Mouse (Mus musculus): ENCODE data around the gene Cuedc2.

The Cuedc2 gene

DNA sequence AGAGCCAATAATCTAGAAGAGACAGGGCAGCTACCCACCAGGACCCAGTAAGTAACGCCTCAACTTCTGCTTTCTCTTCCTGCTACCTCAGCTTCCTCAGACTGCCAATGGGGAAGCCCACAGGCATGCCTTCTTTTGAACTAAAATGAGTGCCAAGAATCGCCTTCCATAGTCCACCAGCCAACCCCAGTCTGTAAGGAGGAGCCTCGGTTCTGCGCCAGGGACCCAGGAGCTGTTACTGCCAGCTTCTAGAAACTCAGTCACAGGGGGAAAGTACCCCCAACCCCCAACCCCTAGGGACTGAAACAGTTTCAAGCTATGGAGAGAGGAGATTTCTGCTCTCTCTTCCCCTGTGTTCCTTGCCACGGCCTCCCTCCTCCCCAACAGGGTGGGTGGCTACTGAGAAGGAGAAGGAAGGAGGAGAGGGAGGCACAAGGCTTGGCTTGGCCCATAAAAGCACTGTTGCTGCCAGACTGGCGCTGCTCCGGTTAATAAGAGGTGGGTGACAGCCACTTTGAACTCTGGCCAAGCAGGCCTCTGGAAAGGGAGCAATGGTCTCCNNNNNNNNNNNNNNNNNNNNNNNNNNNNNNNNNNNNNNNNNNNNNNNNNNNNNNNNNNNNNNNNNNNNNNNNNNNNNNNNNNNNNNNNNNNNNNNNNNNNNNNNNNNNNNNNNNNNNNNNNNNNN is 927 bp upstream of the Cuedc2 start:
- DNase-seq (ENCODE audit: low spot score in 2 of 2): no peak

DNA sequence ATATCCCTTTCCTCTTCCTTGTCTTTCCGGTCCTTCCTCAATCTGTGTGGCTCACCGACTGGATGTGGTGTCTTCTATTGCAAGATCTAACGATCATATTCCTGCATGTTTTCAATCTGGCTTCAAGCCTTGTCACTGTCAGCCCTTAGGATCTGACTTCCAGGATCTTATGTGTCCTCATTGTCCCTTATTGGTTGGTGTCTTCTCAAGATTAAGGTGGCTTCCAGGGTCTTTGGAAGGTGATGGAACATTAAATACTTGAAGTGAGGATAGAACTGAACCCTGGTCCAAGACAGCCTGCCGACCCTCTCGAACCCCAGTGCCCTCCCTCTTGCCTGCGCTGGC is 412 bp upstream of the Cuedc2 start:
- DNase-seq (ENCODE audit: low spot score in 2 of 2): no peak

DNA sequence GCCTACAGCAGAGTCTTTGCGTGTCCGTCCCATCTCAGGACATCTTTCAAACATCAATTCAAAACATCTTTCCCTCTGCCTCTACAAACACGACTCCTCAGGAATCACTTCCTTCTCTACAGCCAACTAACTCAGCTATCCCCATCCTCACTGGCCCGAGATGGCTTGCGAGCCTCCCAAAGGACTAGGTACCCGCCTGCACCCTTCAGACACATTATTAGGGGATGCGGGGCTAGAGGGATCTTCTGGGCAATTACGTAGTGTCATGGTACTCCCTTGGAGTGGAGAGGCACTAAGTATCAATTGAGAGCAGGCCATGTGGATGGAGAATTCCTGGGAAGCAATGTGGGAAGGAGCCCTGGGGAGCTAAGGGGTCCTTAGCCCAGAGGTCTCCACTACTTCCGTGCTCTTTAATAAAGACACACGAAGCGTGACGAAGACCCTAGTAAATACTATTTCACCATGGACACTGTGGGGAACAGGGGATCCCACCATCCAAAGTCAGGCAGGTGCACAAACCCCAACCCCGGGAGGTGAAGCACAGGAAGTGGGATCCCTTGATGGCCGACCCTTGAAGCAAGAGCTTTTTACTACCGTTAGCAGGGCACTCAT is 677 bp downstream of the Cuedc2 start:
- DNase-seq (ENCODE audit: low spot score in 2 of 2): no peak

DNA sequence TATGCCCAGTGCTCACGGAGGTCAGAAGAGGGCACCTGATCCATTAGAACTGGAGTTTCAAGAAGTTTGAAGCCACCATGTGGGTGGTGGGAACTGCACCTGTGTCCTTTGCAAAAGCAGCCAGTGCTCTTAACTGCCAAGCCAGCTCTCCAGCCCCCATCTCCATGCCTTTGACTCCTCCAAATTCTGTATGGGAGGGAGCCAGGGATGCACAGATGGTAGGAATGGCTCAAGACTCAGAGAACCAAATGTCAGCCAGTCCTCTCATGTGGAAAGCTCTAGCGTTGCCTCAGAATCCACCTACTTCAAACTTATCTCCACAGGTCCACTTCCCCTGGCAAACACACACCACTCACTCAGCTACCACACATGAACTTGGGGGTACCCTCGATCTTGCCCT is 4.6 kb downstream of the Cuedc2 start:
- no peak for DNase-seq (ENCODE audit: low spot score in 2 of 2)

DNA sequence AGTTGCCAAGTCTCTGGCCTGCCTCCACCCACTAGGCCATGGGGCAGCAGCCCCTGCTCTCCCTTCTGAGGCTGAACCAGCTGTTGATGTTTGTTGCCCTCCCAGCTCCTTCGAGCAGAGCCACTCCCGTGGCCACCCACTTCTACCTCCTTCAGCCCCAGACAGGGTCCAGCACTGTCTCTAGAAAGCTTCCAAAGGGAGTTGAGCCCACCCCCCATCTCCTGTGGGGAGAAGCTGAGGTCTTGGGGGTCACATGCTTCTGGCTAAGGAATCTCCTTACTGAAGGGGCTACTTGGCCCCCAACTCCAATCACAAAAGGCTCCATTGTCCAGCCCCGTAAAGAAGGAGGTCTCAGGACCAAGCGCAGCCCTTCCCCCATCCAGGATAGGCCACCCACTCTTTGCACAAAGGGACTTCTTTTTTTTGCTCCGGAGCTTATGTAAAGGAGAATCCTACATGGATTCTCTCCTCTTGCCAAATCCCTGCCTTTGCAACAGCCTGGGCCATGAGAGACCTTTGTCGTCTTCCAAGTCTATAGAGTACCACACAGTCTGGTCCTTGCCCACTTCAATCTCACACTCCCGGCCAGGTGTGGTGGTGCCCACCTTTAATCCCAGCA is 5.7 kb downstream of the Cuedc2 start:
- no peak for DNase-seq (ENCODE audit: low spot score in 2 of 2)

DNA sequence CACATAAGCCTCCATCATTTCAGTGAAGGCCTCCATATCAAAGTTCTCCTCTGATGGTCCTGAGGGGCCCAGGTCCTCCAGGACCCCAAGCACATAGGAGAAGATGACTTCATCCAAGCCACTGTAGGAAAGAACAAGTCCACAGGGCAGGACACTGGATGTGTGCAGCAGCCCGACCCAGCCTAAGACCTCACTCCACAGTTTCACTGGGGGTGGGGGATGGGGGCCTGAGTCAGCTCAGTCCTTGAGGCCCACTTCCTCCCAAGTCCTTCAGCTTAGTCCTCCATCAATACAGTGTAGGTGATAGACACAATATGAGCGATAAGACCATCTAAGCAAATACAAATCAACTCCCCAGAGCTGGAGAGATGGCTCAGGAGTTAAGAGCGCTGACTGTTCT is 6.6 kb downstream of the Cuedc2 start:
- DNase-seq (ENCODE audit: low spot score in 2 of 2): no peak

DNA sequence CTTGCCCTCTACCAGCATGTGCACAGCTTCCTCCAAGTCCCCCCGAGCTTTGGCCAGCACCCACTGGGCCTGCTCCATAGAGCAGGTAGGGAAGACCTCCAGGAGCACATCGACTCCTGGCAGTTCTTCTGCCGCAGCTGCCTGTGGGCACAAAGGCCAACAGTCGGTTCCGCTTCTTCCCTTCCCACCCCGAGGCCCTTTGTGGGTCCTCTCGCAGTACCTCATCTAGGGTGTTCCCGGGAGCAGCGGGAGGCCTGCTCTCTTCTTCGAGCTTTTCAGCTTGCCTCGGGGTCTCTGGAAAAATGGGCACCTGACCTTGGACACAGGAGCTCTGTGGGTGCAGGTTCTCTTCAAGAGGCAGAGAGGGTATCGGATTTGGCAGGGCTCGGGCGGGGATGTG is 7.2 kb downstream of the Cuedc2 start:
- DNase-seq (ENCODE audit: low spot score in 2 of 2): no peak

DNA sequence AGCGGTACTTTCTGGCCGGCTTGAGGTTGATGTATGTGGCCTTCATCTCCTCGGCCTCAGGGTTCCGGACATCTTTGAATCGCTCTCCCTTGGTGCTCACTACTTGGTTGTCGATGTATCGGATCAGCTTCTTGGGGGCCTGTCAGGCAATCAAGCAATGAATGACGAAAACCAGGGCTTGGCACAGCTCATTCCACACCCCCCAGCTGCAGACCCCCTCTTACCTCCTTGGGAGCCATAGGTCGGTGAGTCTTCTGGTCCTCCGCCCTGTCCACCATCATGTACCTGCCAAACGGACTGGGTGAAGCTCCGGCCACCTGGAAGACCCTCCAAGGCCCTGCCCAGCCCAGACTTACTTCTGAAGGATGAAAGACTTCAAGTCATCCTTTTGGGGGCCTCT is 7.8 kb downstream of the Cuedc2 start:
- no peak for DNase-seq (ENCODE audit: low spot score in 2 of 2)

DNA sequence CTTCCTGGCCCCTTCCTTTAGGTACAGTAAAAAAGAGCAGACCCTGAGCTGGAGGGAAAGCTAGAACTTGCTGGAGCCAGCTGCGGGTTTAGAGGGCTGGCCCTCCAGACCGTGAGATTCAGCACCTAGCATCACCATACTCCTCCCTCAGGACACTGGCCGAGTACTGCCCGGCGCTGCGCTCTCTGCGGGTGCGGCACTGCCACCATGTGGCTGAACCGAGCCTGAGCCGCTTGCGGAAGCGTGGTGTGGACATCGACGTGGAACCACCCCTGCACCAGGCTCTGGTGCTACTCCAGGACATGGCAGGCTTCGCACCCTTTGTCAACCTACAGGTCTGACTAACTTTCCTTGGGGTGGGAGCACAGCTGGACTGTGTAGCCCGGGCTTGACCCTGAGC is 8.6 kb downstream of the Cuedc2 start:
- peak; percentile 66 to 71 for DNase-seq (ENCODE audit: low spot score in 2 of 2)

DNA sequence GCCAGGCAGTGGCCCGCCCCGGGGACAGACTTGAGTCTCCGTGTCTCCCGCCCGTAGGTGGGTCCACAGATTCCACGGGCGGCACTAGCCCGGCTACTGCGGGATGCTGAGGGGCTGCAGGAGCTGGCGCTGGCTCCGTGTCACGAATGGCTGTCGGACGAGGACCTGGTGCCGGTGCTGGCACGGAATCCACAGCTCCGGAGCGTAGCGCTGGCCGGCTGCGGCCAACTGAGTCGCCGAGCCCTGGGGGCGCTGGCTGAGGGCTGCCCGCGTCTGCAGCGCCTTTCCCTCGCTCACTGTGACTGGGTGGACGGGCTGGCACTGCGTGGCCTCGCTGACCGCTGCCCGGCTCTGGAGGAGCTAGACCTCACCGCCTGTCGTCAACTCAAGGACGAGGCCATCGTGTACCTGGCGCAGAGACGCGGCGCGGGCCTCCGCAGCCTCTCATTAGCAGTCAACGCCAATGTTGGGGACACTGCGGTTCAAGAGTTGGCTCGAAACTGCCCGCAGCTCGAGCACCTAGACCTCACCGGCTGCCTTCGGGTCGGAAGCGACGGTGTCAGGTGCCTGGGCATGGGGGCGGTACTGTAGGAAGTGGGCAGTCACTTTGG is 9.4 kb downstream of the Cuedc2 start:
- DNase-seq (ENCODE audit: low spot score in 2 of 2): no peak

DNA sequence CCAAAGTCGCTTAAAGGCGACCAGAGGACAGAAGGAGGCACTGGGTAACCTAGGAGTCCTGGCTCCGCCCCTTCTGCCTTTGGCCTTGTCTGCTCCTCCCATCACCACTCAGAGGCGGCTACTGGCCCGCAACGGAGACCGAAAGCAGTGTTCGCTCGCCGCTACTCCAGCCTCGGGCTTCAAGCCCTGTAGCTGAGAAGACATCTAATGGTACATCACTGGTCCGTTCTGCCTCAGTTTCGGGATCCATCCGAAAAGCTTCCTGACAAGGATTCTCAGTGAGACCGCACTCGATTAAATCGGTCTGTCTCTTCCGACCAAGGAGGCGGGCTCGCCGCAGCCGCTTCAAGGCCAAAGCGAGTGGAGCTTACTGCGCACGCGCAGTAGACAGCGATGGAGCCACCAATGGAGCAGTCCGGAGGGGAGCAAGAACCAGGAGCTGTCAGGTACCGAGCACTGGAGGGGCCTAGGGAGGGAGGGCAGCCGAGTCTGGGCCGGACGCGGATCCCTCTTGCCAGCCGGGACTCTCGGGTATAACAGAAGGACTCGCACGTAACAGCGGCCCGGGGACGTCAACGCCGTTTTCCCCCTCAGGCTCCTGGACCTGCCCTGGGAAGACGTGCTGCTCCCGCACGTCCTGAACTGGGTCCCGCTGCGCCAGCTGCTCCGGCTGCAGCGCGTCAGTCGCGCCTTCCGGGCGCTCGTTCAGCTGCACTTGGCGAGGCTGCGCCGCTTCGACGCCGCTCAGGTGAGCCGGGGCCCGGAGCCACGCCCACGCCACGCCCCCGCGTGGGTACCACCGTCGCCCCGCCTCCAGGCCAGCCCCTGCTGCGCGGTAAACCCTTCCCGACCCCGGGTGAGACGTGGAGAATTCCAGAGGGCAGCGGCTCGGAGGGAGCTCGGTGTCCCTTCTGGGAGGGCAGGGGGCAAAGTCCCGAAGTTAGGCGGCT is 10.1 kb downstream of the Cuedc2 start, which contains the start of gene Fbxl15:
Gene Fbxl15, plus strand, starts transcription at position 104 of the 950 bp plus-strand sequence.
- DNase-seq (ENCODE audit: low spot score in 2 of 2): peak; percentile 90 to 94

DNA sequence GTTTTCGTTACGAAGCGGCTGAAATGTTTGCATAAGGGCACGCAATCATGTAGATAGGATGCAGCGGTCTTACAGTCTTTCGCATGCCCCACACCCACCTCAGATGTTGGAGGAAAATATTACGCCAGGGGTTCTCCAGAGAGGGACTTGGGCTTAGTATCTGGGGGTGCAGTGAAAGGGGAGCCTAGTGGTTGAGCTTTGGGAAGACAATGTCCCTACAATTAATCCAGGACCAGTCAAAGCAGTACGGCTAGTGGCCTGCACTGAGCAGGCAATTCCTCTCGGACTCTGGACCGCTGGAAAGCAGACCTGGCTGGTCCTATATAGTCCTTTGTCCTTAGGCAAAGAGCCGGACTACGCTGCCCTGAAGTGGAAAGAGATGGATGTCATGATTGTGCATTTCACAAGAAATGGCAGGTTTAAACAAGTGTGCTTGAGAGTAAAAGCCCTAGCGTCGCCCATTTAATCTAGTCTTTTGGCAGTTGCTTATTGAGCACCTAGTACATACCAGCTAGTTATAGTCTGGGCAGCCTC is 10.9 kb downstream of the Cuedc2 start:
- no peak for DNase-seq (ENCODE audit: low spot score in 2 of 2)

DNA sequence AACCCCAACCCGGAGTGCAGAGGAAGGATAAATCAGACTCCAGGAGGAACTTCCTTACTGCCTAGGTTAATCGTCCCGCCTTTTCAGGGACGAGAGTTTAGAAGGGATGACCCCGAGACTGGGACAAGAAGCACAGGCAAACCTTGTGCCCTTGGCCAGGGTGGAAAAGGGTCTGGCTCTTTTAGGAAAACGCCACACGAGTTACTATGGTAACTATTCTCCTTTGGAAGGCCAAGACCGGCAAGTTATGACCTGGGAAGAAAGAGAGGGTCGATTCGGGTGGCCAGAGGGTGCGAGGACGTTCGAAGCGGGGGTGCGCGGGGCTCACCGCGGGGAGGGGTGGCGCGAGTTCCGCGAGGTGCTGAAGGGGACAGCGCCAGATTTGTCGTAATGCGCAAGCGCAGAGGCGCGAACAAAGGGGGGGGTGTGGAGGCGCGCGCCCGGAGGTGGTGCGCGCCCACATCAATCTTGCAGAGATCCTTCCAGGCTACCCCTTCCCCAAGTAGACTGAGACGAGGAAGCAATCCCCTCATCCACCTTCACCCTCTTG is 11.7 kb downstream of the Cuedc2 start, which contains the start of gene Psd:
Gene Psd, minus strand, starts transcription at position 401 of the 550 bp plus-strand sequence.
- no peak for DNase-seq (ENCODE audit: low spot score in 2 of 2)

DNA sequence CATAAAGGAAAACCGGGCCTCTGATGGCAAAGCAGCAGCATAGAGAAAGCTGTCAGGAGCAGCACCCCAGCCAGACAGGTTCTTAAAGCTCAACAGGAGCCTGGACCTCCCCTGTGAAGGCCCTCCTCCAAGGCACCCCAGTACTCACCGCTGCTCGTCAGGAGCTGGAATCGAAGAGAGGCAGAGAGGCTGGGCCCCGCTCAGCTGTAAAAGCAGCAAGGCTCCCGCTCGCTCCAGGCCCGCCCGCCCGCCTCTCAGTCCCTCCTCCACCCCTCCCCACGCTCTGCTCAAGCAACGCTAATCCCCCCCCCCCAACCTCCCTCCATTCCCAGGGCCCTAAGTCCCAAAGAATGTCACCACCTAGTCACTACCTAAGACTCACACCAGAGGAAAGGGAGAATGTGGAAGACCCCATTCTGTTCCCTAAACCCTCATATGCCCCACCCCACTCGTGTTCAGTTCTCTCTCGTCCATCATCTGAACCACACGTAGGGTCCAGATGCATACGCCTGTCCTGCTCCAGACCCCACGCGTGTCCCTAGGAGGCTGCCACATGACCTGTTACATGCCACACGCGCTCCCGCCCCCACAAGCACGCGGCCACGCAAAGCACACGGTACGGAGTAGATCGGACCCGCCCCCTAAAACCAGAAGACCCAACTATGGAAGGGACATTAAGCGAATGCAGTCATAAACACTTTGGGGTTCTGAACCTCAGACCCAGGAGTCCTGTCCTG is 12.3 kb downstream of the Cuedc2 start:
- DNase-seq (ENCODE audit: low spot score in 2 of 2): no peak

DNA sequence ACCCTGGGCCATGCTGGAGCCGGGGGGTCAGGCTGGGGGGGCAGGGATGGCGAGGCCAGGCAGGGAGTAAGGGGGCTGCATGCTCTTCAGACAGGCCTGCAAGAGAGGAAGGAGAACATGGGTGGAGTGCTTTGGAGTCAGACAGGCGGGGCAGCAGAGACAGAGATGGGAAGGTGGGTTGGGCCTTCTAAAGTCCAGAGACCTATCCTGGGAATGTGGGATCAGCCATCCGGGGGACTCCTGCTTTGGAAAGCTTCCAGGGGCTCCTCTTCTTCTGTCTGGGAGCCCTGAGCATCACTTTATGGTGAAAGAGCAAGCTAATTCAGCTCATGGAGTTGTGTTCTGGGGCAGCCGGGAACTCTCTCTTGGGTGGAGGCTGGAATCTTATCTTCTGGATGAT is 13.6 kb downstream of the Cuedc2 start:
- peak in 1 of 2 experiments; percentile 1 for DNase-seq (ENCODE audit: low spot score in 2 of 2)

DNA sequence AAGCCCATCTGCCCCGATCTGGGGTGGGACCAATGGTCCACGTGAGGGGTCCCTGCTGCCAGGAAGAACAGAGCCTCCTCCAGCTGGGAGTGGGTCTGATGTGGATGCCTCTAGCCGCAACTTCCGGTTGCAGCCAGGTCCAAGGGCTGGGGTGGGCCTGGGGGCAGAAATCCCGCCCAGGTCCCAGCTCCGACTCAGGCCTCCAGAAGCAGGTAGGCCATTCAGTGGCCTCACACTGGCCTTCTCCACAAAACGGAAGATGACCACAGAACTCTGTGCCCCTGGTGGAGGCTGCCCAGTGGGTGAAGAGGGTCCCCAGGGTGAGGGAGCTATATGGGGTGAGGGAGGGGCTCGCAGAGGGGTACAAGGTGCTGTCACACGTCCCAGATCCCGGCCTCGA is 14.1 kb downstream of the Cuedc2 start:
- DNase-seq (ENCODE audit: low spot score in 2 of 2): no peak

DNA sequence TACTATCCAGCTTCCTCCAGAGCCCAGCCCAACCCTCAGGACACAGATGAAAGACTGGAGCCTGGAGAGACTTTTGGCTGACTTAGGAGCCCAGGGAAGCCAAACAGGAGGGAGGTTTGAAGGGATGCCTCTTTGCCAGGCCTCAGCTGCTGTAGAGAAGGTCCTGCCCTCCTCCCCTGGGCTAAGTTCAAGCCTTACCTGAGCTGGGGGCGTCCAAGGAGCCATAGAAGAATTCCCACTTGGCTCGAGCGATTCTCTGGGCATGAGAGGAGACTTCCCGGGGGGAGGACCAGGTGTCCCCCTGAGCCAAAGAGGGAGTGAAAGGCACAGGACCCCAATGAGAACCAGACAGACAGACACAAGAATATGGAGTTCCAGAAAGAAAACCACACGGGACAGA is 14.8 kb downstream of the Cuedc2 start:
- peak in 1 of 2 experiments; percentile 2 for DNase-seq (ENCODE audit: low spot score in 2 of 2)

DNA sequence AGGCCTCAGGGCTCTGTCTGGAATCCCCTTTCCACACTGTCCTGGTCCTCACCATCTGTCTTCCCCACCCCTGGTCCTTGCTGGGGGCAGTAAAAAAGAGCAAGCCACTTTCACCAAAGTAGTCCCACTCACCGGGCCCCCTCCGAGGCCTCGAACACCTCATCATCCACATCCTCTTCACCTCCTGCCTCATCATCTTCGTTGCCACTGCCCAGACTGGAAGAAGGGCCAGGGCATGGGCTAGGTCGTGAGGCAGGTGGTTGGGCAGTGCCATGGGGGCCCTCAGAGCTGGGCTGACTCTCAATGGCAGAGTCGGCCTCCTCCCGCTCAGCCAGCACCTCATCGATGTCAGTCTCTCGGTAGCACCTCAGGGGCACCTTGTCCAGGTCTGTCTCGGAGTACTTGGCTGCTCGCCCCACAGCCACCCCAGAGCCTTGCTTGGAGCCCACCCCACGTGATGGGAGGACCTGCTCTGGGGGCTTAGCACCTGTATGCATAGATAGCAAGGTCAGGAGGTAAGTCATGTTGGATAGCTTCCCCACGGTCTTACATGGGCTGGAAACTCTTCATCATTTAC is 15.4 kb downstream of the Cuedc2 start:
- DNase-seq (ENCODE audit: low spot score in 2 of 2): peak in 1 of 2 experiments; percentile 2

DNA sequence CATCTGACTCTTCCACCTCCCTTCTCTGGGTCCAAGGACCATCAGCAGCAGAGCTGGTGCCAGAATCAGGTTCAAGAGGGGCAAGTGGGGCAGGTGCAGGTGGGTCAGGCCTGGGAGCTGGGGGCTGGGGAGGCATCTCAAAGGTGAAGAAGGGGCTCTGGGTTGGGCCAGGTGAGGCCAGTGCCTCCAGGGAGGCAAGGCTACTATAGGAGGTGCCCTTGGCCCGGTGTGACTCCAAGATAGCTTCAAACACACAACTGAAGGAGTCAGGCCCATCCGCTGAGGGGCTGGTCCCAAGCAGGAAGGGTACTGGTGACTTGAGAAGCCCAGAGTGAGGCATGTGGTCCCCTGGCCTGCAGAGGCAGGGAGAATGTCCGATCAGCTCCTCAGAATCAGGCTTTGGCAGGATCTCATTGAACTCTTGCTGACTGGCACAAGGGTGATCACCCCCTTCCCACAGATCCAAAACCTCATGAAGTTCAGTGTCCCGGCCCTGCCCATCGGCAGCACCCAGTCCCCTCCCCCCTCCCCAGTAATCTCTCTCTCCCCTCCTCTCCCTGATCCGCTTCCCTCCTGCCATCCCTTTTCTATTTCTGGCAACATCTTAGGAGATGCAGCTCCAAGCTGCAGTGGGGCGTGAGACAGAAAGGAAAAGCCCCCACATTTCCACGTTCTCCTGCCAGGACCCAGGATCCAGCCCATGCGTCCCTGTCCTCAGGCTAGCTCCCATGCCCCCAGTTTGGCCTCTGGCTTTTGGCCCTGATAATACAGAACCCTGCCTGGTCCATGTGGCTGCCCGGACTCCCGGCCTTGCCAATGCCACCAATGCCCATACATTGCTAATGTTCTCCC is 16.1 kb downstream of the Cuedc2 start:
- peak in 1 of 2 experiments; percentile 4 for DNase-seq (ENCODE audit: low spot score in 2 of 2)

All from frontal cortex, postnatal 25 days (tissue).